ENCODE assay signal across 9 mouse cellular contexts in the genomic region with DNA sequence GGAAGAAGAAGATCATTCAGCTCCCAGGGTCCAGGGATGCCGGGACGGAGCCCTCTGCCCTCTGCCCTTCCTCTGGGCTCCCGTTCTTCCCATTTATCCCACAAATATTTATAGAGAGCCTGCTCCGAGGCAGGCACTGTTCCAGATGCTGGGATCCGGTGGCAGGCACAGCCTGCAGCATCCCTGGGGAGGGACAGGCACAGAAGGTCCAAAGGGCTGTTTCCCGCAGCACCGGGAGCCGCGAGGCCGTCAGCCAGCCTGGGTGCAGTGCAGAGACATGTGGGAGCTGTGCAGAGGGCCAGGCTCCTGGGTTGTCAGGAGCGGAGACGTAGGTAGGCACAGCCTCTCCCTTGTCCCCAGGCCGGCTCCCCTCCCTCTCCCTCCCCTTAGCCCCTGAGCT. TPM values are rescaled to one million over a fixed set of nuclear protein-coding genes. Genes with fewer than 3 reads are reported as not detected.
DNase-seq lines count a peak whose midpoint lies in the region; ATAC-seq lines count a peak whose summit lies in the region.
"Had no signal": no experiment of that assay in that cellular context is flagged by ENCODE, and none has a peak within 500 bp of the region (broad histone marks: within the 10 kb centered on the region; RNA-seq: fewer than 3 reads in every experiment).

No protein-coding gene starts in this region.

- DNase-seq in heart, postnatal 25 days (ENCODE audit: low spot score): no peak
- no peak for DNase-seq in forebrain, embryonic 14.5 days (ENCODE audit: low spot score)
- DNase-seq in left cerebral cortex, postnatal 14 days (ENCODE audit: low spot score in 2 of 2): no peak
- DNase-seq in layer of hippocampus, postnatal 36 days: no peak
- no peak for DNase-seq in T-cell, adult 2 months (ENCODE audit: low spot score)

- H3K36me3 ChIP-seq in heart, embryonic 11.5 days (ENCODE audit: control insufficient read depth, insufficient read depth, low read length): peaks cover 2% of the 10 kb centered on the region
- no peaks in the 10 kb centered on the region for H3K36me3 ChIP-seq in forebrain, embryonic 14.5 days (ENCODE audit: control insufficient read depth, insufficient read depth, low read length)
- H3K36me3 ChIP-seq in kidney, embryonic 16.5 days (ENCODE audit: insufficient read depth, low read length): peaks cover 3% of the 10 kb centered on the region; the same call in 1 of the 2 replicates
- H3K36me3 ChIP-seq in midbrain, embryonic 16.5 days (ENCODE audit: control insufficient read depth, insufficient read depth, low read length): no peaks in the 10 kb centered on the region

- 37% methylated on average over 13 of the region's 13 CpGs for WGBS in heart, embryonic 11.5 days (ENCODE audit: insufficient replicate concordance)
- 32% methylated on average over 13 of the region's 13 CpGs for WGBS in forebrain, embryonic 14.5 days
- 22% methylated on average over 13 of the region's 13 CpGs for WGBS in kidney, embryonic 16.5 days
- WGBS in midbrain, embryonic 16.5 days: 21% methylated on average over 10 of the region's 13 CpGs

- H3K4me3 ChIP-seq in heart, embryonic 11.5 days (ENCODE audit: low read depth, low read length): peak overlapping the region; percentile 18; the same call in 1 of the 2 replicates
- H3K4me3 ChIP-seq in forebrain, embryonic 14.5 days (ENCODE audit: low read depth, low read length): peak overlapping the region; percentile 6; the same call in 1 of the 2 replicates
- peak overlapping the region; percentile 61 for H3K4me3 ChIP-seq in kidney, embryonic 16.5 days (ENCODE audit: low read length)
- peak overlapping the region; percentile 24 for H3K4me3 ChIP-seq in midbrain, embryonic 16.5 days (ENCODE audit: low read depth, low read length)

- no peaks in the 10 kb centered on the region for H3K9me3 ChIP-seq in heart, embryonic 11.5 days (replicated peaks; ENCODE audit: control insufficient read depth, low read length)
- H3K9me3 ChIP-seq in forebrain, embryonic 14.5 days (replicated peaks; ENCODE audit: control insufficient read depth, low read length): no peaks in the 10 kb centered on the region
- H3K9me3 ChIP-seq in kidney, embryonic 16.5 days (ENCODE audit: low read length): no peaks in the 10 kb centered on the region; the same call in 1 of the 2 replicates
- H3K9me3 ChIP-seq in midbrain, embryonic 16.5 days (replicated peaks; ENCODE audit: control insufficient read depth, low read length, poor library complexity, severe bottlenecking): no peaks in the 10 kb centered on the region

- H3K4me1 ChIP-seq in heart, embryonic 11.5 days (ENCODE audit: control insufficient read depth, insufficient read depth, low read length): peaks cover 54% of the 10 kb centered on the region
- H3K4me1 ChIP-seq in forebrain, embryonic 14.5 days (ENCODE audit: control insufficient read depth, insufficient read depth, low read length): peaks cover 40% of the 10 kb centered on the region
- H3K4me1 ChIP-seq in kidney, embryonic 16.5 days (ENCODE audit: insufficient read depth, low read length): peaks cover 58% of the 10 kb centered on the region
- peaks cover 53% of the 10 kb centered on the region for H3K4me1 ChIP-seq in midbrain, embryonic 16.5 days (ENCODE audit: control insufficient read depth, insufficient read depth, low read length)

- H3K27me3 ChIP-seq in heart, embryonic 11.5 days (ENCODE audit: control insufficient read depth, insufficient read depth, low read length): peaks cover 26% of the 10 kb centered on the region
- H3K27me3 ChIP-seq in forebrain, embryonic 14.5 days (replicated peaks; ENCODE audit: control insufficient read depth, insufficient read depth, low read length): peaks cover 16% of the 10 kb centered on the region
- H3K27me3 ChIP-seq in kidney, embryonic 16.5 days (ENCODE audit: insufficient read depth, low read length): peaks cover 16% of the 10 kb centered on the region
- peaks cover 14% of the 10 kb centered on the region; the same call in 1 of the 2 replicates for H3K27me3 ChIP-seq in midbrain, embryonic 16.5 days (ENCODE audit: control insufficient read depth, insufficient read depth, low read depth, low read length)
- H3K27me3 ChIP-seq: CH12.LX had no signal

- intact Hi-C loops in heart, postnatal 25 days (cut with DNase I): loop anchor here (5.0 kb wide), 2 partner anchors 39 to 51 kb away; no protein-coding TSS in a partner anchor
- intact Hi-C loops in left cerebral cortex, postnatal 14 days (cut with DNase I): no loop called here

- H3K27ac ChIP-seq in heart, embryonic 11.5 days (ENCODE audit: low read depth, low read length): no peak overlapping the region
- H3K27ac ChIP-seq in forebrain, embryonic 14.5 days (ENCODE audit: low read depth, low read length): no peak overlapping the region
- no peak overlapping the region for H3K27ac ChIP-seq in kidney, embryonic 16.5 days (ENCODE audit: low read length)
- H3K27ac ChIP-seq in midbrain, embryonic 16.5 days (ENCODE audit: low read length): no peak overlapping the region

- peak overlapping the region; percentile 98 for H3K4me2 ChIP-seq in heart, embryonic 11.5 days
- peak overlapping the region; percentile 93 for H3K4me2 ChIP-seq in forebrain, embryonic 14.5 days (ENCODE audit: low read length)
- peak overlapping the region; percentile 93 for H3K4me2 ChIP-seq in kidney, embryonic 16.5 days (replicated peaks; ENCODE audit: low read depth, low read length)
- H3K4me2 ChIP-seq in midbrain, embryonic 16.5 days (ENCODE audit: low read length): peak overlapping the region; percentile 86

- H3K9ac ChIP-seq in heart, embryonic 11.5 days (ENCODE audit: low read depth, low read length): no peak overlapping the region
- peak overlapping the region; percentile 43 for H3K9ac ChIP-seq in forebrain, embryonic 14.5 days (ENCODE audit: low read length)
- H3K9ac ChIP-seq in kidney, embryonic 16.5 days (replicated peaks; ENCODE audit: low read length): no peak overlapping the region
- peak overlapping the region; percentile 50 for H3K9ac ChIP-seq in midbrain, embryonic 16.5 days (ENCODE audit: low read depth, low read length)

- ATAC-seq in heart, embryonic 11.5 days (replicated peaks; ENCODE audit: insufficient number of reproducible peaks, low FRiP score, low TSS enrichment): no peak
- no peak for ATAC-seq in forebrain, embryonic 14.5 days
- no peak for ATAC-seq in kidney, embryonic 16.5 days (ENCODE audit: low FRiP score, low TSS enrichment)
- ATAC-seq in midbrain, embryonic 16.5 days: no peak

RNA-seq across cellular contexts. Expression of a gene that starts 4.7 kb away (rescaled TPM):
- polyA plus RNA-seq in heart, embryonic 11.5 days (2014; fragmentation: Nextera tagmentation; extraction: Ambion mirVana): 12.8 and 12.9 TPM in 2 replicates
- total RNA-seq in heart, postnatal 25 days (2021): 10 to 100 TPM; 20.1 to 25.9 TPM
- polyA plus RNA-seq in forebrain, embryonic 14.5 days (2014; fragmentation: Nextera tagmentation; extraction: Ambion mirVana): 22.6 and 33.6 TPM in 2 replicates
- 6.7 and 7.9 TPM in 2 replicates for polyA plus RNA-seq in kidney, embryonic 16.5 days (2015; fragmentation: Nextera tagmentation; extraction: Ambion mirVana)
- polyA plus RNA-seq in midbrain, embryonic 16.5 days (2015; fragmentation: Nextera tagmentation; extraction: Ambion mirVana): 13.3 and 17.6 TPM in 2 replicates
- total RNA-seq in left cerebral cortex, postnatal 14 days (2021): 10 to 100 TPM; 49.0 to 57.3 TPM
- 100 to 1,000 TPM; 147 to 155 TPM for total RNA-seq in layer of hippocampus, postnatal 36 days (2021)

RNA-seq across cellular contexts. Expression of a gene that starts 55.6 kb away (rescaled TPM):
- polyA plus RNA-seq in heart, embryonic 11.5 days (2014; fragmentation: Nextera tagmentation; extraction: Ambion mirVana): 0.41 TPM in 1 of 2 replicates, not detected in the other
- not detected for total RNA-seq in heart, postnatal 25 days (2021)
- polyA plus RNA-seq in forebrain, embryonic 14.5 days (2014; fragmentation: Nextera tagmentation; extraction: Ambion mirVana): 2.3 and 2.4 TPM in 2 replicates
- polyA plus RNA-seq in kidney, embryonic 16.5 days (2015; fragmentation: Nextera tagmentation; extraction: Ambion mirVana): 0.14 and 0.22 TPM in 2 replicates
- polyA plus RNA-seq in midbrain, embryonic 16.5 days (2015; fragmentation: Nextera tagmentation; extraction: Ambion mirVana): 2.1 and 2.4 TPM in 2 replicates
- under 1 TPM in 1 of 2 experiments, not detected in 1; 0.47 TPM for total RNA-seq in left cerebral cortex, postnatal 14 days (2021)
- total RNA-seq in layer of hippocampus, postnatal 36 days (2021): under 1 TPM; 0.30 to 0.53 TPM
- total RNA-seq: CH12.LX had no signal

Comparison
In these comparisons a context has a peak if more than half of its experiments do, and no peak if none do; other contexts are left out.
1. H3K4me3 ChIP-seq: peak in every context shown above with its lines; median percentile 61 in kidney, embryonic 16.5 days; 24 in midbrain, embryonic 16.5 days; 18 in heart, embryonic 11.5 days; 6 in forebrain, embryonic 14.5 days.
2. H3K9ac ChIP-seq: peak in forebrain, embryonic 14.5 days (single experiment) and midbrain, embryonic 16.5 days (single experiment); none in heart, embryonic 11.5 days (single experiment) and kidney, embryonic 16.5 days (single experiment).
3. Peak in every context shown above with its lines, with median percentiles within 50 percentile points of each other: H3K4me2 ChIP-seq.